Mouse (Mus musculus): ENCODE results near the gene Mapkap1.

Mapkap1 gene

GRCm38 (mm10) chr2:34532394-34532793 is 125.8 kb downstream of the Mapkap1 start:
- DNase-seq: no peak

GRCm38 (mm10) chr2:34533281-34533680 is 126.7 kb downstream of the Mapkap1 start:
- no peak for DNase-seq

- peak; percentile 34 for DNase-seq
Measured at GRCm38 (mm10) chr2:34534996-34535395, 128.4 kb downstream of the Mapkap1 start.

- no peak for DNase-seq
Measured at GRCm38 (mm10) chr2:34537356-34537755, 130.8 kb downstream of the Mapkap1 start.

GRCm38 (mm10) chr2:34543581-34543980 is 137.0 kb downstream of the Mapkap1 start:
- DNase-seq: no peak

- DNase-seq: no peak
Measured at GRCm38 (mm10) chr2:34544021-34544420, 137.4 kb downstream of the Mapkap1 start.

- peak in 1 of 2 experiments; percentile 14 for DNase-seq
Measured at GRCm38 (mm10) chr2:34544646-34545395, 138.2 kb downstream of the Mapkap1 start.

- DNase-seq: no peak
Measured at GRCm38 (mm10) chr2:34546176-34546677, 139.7 kb downstream of the Mapkap1 start.

GRCm38 (mm10) chr2:34547516-34547915 is 140.9 kb downstream of the Mapkap1 start:
- DNase-seq: no peak

- no peak for DNase-seq
Measured at GRCm38 (mm10) chr2:34548961-34549360, 142.4 kb downstream of the Mapkap1 start.

- no peak for DNase-seq
Measured at GRCm38 (mm10) chr2:34549469-34549868, 142.9 kb downstream of the Mapkap1 start.

GRCm38 (mm10) chr2:34552772-34553171 is 146.2 kb downstream of the Mapkap1 start:
- DNase-seq: no peak

- no peak for DNase-seq
Measured at GRCm38 (mm10) chr2:34553580-34554231, 147.1 kb downstream of the Mapkap1 start.

- no peak for DNase-seq
Measured at GRCm38 (mm10) chr2:34560146-34560545, 153.6 kb downstream of the Mapkap1 start.

GRCm38 (mm10) chr2:34563089-34563694 is 156.6 kb downstream of the Mapkap1 start:
- no peak for DNase-seq

- DNase-seq: no peak
Measured at GRCm38 (mm10) chr2:34563865-34564264, 157.3 kb downstream of the Mapkap1 start.

GRCm38 (mm10) chr2:34566146-34566545 is 159.6 kb downstream of the Mapkap1 start:
- DNase-seq: peak; percentile 66 to 82

GRCm38 (mm10) chr2:34566601-34567000 is 160.0 kb downstream of the Mapkap1 start:
- DNase-seq: peak; percentile 57 to 63

GRCm38 (mm10) chr2:34569131-34569530 is 162.6 kb downstream of the Mapkap1 start:
- no peak for DNase-seq

GRCm38 (mm10) chr2:34570378-34570777 is 163.8 kb downstream of the Mapkap1 start:
- DNase-seq: no peak

- no peak for DNase-seq
Measured at GRCm38 (mm10) chr2:34571096-34571495, 164.5 kb downstream of the Mapkap1 start.

GRCm38 (mm10) chr2:34573073-34573472 is 166.5 kb downstream of the Mapkap1 start:
- DNase-seq: no peak

- DNase-seq: no peak
Measured at GRCm38 (mm10) chr2:34588546-34588945, 182.0 kb downstream of the Mapkap1 start.

Measured in kidney, postnatal 36 days (tissue).